Mouse (Mus musculus): ENCODE data around the gene Bcl2l1.

Gene Bcl2l1

DNA sequence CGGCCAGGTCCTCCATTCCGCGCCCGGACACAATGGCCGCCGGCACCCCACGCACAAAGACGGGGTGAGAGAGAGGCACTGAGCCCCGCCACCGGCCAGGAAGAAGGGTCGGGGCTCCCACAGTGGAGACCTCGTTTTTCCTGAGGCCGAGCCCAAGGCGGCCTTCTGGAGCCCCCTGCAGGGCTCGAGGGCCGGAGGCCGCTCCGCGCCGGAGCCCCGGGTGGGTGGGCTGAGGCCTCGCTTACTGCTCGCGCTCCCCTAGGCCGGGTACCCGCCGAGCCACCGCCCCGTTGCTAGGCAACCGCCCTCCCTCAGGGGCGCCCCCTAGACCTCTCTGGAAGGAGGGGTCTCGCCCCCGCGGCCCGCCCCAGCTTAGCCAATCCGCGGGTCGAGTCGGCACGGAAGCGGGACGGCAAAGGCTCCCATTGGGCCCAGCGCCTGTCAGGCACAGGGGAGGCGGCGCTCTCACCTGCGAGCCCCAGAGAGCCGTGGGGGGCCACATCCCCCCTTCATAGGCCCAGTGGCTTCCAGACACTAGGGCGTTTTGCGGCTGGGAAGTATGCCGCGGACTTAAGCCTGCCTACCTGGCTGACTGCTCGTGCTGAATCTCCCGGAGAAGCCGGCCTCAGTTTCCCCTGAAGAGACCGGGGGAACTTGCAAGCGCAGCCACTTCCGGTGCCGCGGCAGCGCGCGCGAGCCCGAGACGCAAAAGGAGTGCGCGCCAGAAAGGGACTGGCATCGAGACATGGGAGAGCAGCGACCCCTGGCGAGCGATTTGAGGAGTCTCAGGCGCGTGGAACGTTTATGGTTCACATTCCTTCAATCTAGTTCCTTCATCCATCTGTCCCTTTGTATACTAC lies at the start of gene Bcl2l1:
TSS of gene Bcl2l1 (minus strand) at position 710 of the 860 bp plus-strand sequence.
- DNase-seq (ENCODE audit: low read depth, low spot score), result peak; percentile 94

DNA sequence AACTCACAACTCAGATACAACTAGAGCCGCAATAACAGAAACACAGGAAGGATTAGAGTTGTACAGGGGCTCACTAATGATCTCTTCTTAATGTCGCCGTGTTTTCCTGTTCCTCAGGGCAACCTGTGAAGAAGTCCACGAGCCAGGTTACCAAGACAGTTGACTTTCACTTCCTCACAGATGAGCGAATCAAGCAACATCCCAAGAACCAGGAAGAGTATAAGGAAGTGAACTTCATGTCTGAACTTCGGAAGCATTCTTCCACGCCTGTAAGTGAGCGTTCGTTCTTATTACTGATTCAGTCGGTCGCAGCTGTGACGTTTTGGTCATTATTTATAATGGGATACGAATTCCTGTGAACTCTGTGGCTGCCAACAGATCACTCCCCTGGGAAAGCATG lies 49.4 kb upstream of the Bcl2l1 start:
- DNase-seq (ENCODE audit: low read depth, low spot score), result no peak

- no peak for DNase-seq (ENCODE audit: low read depth, low spot score)
Observed at GRCm38 (mm10) chr2:152878239-152878638, 46.7 kb upstream of the Bcl2l1 start.

DNA sequence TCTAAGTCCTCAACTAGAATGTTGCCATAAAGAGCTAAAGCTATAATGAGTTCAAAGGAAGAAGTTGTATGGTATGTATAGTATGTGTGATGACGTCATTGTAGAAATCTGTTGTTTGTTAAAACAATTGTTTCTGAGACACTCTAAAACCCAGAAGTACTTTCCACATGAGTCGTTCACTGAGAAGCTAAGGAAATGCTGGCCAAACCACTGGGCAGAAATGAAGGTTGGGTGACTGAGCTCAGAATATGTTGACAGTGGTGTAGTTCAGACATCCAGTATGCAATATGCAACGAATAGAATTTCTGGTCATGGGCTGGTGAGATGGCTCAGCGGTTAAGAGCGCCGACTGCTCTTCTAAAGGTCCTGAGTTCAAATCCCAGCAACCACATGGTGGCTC lies 31.8 kb upstream of the Bcl2l1 start:
- no peak for DNase-seq (ENCODE audit: low read depth, low spot score)

GRCm38 (mm10) chr2:152862638-152863037 lies 31.1 kb upstream of the Bcl2l1 start:
- DNase-seq (ENCODE audit: low read depth, low spot score), result no peak

GRCm38 (mm10) chr2:152861891-152862290 lies 30.4 kb upstream of the Bcl2l1 start:
- no peak for DNase-seq (ENCODE audit: low read depth, low spot score)

DNA sequence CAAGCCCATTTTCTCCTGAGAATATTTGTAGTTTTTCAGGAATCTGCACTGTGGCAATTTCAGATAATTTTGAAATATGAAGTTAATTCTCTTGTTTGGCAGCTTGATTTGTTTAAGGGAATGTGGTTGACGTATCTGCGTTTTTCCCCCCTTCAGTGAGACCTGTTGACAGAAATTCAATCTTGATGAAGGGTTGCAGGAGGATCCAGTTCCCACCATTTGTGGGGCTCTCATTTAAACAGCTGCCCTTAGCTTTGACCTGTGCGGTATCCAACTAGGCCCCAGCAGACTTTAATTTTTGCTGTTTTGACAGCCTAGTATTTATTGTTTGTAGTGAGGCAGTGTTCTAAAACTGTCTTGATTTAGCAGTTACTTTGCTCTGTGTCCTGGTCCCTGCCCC lies 28.0 kb upstream of the Bcl2l1 start:
- no peak for DNase-seq (ENCODE audit: low read depth, low spot score)

- DNase-seq (ENCODE audit: low read depth, low spot score), result no peak
Observed at GRCm38 (mm10) chr2:152848466-152848865, 16.9 kb upstream of the Bcl2l1 start.

- DNase-seq (ENCODE audit: low read depth, low spot score), result peak; percentile 96
Observed at GRCm38 (mm10) chr2:152847815-152848302, 16.3 kb upstream of the Bcl2l1 start, which contains the start of gene Tpx2. Tpx2 (plus strand) TSS chr2:152847964.

DNA sequence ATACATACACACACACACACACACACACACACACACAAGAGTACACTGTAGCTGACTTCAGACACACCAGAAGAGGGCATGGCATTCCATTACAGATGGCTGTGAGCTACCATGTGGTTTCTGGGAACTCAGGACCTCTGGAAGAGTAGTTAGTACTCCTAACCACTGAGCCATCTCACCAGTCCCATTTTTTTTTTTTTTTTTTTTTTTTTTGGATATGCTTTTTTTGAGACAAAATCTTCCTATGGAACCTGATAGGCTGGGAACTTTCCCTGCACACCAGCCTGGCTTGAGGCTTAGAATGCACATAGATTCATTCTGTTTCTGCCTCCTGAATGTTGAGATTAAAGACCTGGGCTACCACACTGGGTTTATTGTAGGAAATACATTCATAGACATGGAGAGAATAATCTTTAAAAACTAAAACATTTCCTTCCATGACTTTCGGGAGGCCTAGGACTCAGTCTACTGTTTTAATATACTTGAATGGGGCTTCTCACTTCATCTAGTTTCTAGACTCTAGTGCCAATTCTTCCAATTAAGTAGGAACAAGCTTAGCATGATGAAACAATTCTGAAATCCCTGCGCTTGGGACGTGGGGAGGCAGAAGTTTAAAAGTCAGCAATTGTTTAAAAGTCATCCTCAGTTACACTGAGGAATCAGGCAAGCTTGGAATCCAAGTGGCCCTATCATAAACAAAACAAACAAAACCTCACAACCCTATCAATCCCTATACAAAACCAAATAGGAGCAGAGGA lies 15.7 kb upstream of the Bcl2l1 start:
- DNase-seq (ENCODE audit: low read depth, low spot score), result no peak

GRCm38 (mm10) chr2:152842741-152843140 lies 11.2 kb upstream of the Bcl2l1 start:
- no peak for DNase-seq (ENCODE audit: low read depth, low spot score)

- DNase-seq (ENCODE audit: low read depth, low spot score), result no peak
Observed at GRCm38 (mm10) chr2:152839256-152839655, 7.7 kb upstream of the Bcl2l1 start.

GRCm38 (mm10) chr2:152830021-152830921 lies 1.3 kb downstream of the Bcl2l1 start:
- DNase-seq (ENCODE audit: low read depth, low spot score), result peak; percentile 72

- DNase-seq (ENCODE audit: low read depth, low spot score), result no peak
Observed at GRCm38 (mm10) chr2:152829367-152829881, 2.1 kb downstream of the Bcl2l1 start.

- DNase-seq (ENCODE audit: low read depth, low spot score), result no peak
Observed at GRCm38 (mm10) chr2:152828532-152828931, 3.0 kb downstream of the Bcl2l1 start.

DNA sequence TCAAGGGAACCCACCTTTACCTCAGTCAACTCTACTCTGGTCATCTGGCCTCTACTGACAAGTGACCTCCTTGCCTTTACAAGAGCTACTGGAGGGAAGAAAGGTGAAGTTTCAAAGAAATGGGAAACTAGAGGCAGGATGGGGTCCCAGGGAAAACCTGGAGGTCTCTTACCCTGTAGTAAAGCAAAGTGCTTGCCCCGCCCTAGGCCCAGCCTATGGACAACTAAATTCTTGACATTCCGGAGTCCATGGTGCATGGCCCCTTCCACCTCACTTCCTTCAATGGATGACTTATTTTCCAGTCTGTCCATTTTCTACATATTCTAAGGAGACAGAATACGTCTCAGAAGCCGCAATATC lies 3.5 kb downstream of the Bcl2l1 start:
- DNase-seq (ENCODE audit: low read depth, low spot score), result no peak

GRCm38 (mm10) chr2:152827321-152828010 lies 4.1 kb downstream of the Bcl2l1 start:
- DNase-seq (ENCODE audit: low read depth, low spot score), result no peak

GRCm38 (mm10) chr2:152826481-152826880 lies 5.0 kb downstream of the Bcl2l1 start:
- DNase-seq (ENCODE audit: low read depth, low spot score), result no peak

GRCm38 (mm10) chr2:152825713-152826112 lies 5.8 kb downstream of the Bcl2l1 start:
- no peak for DNase-seq (ENCODE audit: low read depth, low spot score)

- no peak for DNase-seq (ENCODE audit: low read depth, low spot score)
Observed at GRCm38 (mm10) chr2:152825168-152825697, 6.3 kb downstream of the Bcl2l1 start.

Data from WW6 (cell line).